Mouse (Mus musculus): ENCODE measurements at regions not wholly inside any gene's neighbourhood (a gene's known extent, or its start where the extent isn't known, plus 50 kb on each side); places are given as distances from the start of the nearest gene placed in this dataset.

GRCm38 (mm10) chr5:144678815-144679750 lies 82.5 kb downstream of the Tmem130 start:
- no peak overlapping the region for H3K4me3 ChIP-seq (ENCODE audit: control insufficient read depth, low read depth, low read length)
- TF ChIP-seq POLR2A (IDR thresholded peaks at IDR 0.05; ENCODE audit: control insufficient read depth, low read depth, low read length) (no peak), CTCF (IDR thresholded peaks at IDR 0.05; ENCODE audit: control insufficient read depth, insufficient read depth, insufficient replicate concordance, low read depth, low read length) (no peak)
- no peaks in the 10 kb centered on the region; the same call in 1 of the 2 replicates for H3K4me1 ChIP-seq (ENCODE audit: control insufficient read depth, insufficient read depth, low read length)
- H3K36me3 ChIP-seq (ENCODE audit: control insufficient read depth, insufficient read depth, low read length), result no peaks in the 10 kb centered on the region
- no peaks in the 10 kb centered on the region for H3K27me3 ChIP-seq (ENCODE audit: control insufficient read depth, insufficient read depth, low read length)
- H3K27ac ChIP-seq (ENCODE audit: control insufficient read depth, insufficient read depth, low read depth, low read length), result no peak overlapping the region

- Histone ChIP-seq H3K4me1 (ENCODE audit: control insufficient read depth, insufficient read depth, low read length) (peaks cover 5% of the 10 kb centered on the region), H3K4me3 (ENCODE audit: control insufficient read depth, low read depth, low read length) (no peak overlapping the region), H3K27ac (ENCODE audit: control insufficient read depth, insufficient read depth, low read depth, low read length) (no peak overlapping the region), H3K27me3 (ENCODE audit: control insufficient read depth, insufficient read depth, low read length) (no peaks in the 10 kb centered on the region), H3K36me3 (ENCODE audit: control insufficient read depth, insufficient read depth, low read length) (no peaks in the 10 kb centered on the region)
- TF ChIP-seq CTCF (IDR thresholded peaks at IDR 0.05; ENCODE audit: control insufficient read depth, insufficient read depth, insufficient replicate concordance, low read depth, low read length) (no peak), POLR2A (IDR thresholded peaks at IDR 0.05; ENCODE audit: control insufficient read depth, low read depth, low read length) (no peak)
Measured at GRCm38 (mm10) chr5:144684184-144684583, 77.4 kb downstream of the Tmem130 start.
